Mouse (Mus musculus) cerebellum, postnatal 10 days (tissue): ENCODE measurements around the gene Slc18a2.

ENCODE experiments used
- DNase-seq, 2 experiments: peaks; one replicate each; pipeline ENCODE4 v3.0.0; 2021; ENCODE audit warnings: mixed read lengths in 2 of 2

Slc18a2 gene

DNA sequence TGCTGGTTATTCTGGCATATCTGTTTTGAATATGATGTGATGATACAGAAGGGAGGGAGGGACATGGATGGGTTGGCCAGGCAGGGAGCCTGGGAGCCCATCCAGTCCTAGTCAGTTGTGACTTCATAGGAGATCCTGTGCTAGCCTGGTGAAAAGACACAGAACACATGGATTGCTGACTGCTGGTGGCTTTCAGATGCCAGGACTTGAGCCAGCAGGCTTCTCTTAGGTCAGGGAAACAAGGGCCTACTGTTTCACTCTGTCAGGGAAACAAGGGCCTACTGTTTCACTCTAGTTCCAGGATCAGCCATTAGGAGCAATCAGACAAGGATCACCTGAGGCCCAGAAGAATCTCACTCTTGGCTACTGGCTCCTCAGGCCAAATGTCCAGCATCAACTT, 20.1 kb downstream of the Slc18a2 start:
- no peak for DNase-seq

DNA sequence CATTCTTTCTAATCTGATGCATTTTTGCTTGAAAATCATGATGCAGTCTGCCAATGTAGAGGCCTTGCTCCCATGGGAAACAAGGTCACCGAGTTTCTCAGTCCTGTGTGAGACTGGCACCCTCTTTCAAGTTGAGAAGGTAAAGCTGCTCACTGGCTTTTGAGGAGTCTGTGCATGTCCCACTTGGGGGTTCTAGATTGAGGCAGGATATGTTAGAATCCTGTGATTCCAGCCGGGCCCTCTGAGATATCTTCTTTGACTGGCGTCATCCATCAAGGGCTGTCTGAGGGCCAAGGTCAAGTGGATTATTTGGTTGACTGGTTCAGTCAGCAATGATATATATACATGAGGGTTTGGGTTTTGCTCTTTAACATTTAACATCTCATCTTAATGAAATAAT, 21.3 kb downstream of the Slc18a2 start:
- DNase-seq = no peak

DNA sequence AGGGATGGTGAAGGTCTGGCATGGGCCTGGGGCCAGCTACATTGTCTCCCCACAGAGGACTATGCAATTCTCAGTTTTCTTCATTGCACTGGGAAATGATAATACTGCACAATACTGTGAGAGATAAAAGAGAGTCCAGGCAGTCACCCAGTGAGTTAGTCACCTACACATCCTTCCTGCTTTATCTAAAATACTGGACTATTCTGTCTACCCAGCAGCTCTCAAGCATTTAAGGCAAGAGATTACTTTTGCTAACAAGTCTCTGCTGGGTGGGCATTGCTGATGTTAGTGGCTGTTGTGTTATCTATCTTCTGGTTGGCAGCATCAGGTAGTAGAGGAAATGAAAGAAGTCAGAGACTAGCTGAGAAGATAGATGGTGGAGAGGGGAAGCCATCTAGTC, 28.3 kb downstream of the Slc18a2 start:
- DNase-seq = no peak

DNA sequence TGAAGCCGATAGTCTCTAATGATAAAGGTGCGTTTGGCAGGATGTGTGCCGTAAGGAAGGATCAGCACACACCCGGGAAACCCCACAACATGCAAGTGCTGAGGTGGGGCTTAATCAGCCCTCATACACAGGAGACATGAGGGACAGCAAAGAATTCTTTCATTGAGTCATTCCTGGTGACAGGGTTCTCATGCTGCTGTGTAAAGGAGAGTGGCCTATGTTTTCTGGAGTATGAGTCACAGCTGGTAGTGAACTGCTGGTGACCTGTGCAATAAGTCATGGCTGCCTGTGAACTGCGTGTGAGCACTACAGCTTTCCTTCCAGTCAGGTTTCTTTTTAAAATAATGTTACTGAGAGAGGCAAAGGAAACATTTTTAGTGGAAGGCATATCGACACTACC, 29.1 kb downstream of the Slc18a2 start:
- DNase-seq = no peak

DNA sequence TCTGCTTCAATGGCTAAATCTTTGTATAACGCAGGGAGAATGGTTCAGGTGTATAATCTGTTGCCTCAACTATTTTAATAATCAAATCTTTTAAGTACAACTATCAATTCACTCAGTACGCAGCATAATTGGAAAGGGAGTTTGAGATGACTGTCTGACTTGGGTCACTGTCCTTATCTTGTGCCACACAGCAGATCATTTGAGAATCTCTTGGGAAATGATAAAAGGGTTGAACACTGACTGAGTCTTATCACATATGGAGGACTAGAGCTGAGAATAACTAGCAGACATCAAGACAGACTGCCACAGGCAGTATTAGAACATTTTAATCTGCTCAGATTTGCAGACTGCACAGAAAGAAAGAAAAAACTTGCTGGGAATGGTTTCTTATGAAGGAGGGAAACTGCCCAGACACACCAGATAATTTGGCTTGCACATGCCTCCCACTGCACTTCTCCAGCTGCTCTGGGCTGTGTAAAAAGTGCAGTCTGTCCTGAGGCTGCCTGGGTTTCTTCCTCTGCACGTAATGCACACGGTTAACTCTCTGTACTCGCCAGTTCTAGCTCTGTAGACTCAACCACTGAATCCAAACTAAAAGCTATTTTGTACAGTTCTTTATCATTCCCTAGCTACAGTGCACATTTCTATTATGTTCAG, 31.6 kb downstream of the Slc18a2 start:
- no peak for DNase-seq

DNA sequence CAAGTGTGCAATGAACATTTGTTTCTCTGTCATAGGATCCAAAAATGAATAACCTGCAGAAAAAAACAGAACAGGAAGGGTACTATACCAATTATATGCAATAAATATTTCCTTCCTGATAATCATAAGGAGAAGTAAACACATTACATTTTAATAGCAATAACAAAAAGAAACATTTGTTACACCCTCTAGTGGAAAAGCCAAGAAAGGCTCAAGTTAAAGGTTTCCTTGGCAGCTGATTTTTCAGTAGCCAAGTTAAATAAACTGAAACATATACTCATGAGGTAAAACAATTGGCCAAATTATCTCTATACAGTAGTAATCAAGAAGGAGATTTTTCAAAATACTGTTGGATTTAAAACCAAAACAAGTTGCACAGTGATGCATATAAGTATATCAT, 54.6 kb downstream of the Slc18a2 start:
- DNase-seq = no peak

DNA sequence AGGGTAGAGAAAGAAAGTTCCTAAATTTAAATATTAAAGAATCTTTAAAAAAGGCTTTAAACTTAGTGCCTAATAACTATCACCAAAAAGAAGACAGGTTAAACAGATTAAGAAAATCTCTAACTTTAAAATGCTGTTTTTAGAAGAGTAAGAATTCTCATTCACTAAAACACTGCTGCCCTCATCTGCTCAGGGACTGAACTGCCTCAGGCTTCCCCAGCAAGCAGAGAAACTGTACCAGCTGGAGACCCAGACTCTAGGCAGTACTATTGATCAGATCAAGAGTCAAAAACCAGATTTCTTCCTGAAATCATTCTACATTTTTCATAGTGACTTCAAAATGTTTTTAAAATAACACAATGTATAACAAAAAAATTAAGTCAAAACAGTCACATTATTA, 55.9 kb downstream of the Slc18a2 start:
- DNase-seq = peak; percentile 49 to 58

DNA sequence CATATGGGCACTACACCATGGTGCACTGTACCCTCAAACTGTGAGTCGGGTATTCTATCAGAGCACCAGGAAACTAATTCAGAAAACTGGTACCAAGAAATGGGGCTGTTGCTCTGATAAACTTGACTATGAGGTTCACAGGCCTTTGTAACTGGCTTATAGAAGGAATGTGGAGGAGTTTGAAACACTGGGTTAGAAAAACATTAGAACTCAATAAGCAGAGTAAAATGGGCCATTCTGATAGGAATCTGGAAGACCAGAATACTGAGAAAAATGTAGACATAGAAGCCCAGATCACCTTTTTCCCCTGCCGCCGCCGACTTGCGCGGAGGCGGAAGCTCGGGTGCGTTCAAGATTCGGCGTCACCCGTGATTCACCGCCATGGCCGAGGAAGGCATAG, 61.3 kb downstream of the Slc18a2 start, which contains the start of gene Rps12-ps3:
Gene Rps12-ps3 (plus strand): TSS at position 301 of the 400 bp plus-strand sequence.
- DNase-seq = no peak

DNA sequence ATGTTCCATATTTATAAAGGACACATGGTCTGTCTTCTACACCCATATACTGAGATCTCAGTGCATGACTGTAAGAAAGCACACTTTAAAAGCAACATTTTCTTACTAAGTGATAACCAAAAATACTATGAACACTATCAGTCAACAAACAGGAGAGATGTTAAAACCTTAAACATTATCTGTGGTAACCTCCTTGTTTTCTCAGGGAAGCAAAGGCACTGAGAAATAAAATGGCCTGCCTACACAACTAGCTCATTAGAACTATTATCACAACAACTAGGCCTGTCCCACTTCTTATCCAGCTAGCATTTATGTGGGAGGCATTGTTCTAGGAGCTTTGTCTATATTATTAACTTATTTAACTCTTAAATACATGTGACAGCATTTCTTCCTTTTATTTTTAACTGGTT, 70.1 kb downstream of the Slc18a2 start:
- no peak for DNase-seq

DNA sequence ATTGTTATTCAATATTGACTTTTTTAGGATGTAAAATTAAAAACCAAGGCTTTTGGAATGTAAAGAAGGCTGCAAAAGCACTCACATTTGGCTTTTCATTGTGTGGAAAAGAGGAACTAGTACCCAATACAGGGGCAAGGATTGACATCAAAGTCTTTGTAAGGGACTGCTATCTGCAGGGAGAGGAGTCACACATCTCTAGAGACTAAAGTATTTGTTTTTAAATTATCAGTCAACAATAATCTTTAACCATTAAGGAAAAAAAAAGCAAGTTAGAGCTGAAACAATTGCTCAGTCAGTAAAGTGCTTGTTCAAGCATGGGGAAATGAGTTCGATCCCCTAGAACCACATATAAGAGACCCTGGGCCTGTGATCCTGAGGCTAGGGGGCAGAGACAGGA, 76.0 kb downstream of the Slc18a2 start:
- no peak for DNase-seq

DNA sequence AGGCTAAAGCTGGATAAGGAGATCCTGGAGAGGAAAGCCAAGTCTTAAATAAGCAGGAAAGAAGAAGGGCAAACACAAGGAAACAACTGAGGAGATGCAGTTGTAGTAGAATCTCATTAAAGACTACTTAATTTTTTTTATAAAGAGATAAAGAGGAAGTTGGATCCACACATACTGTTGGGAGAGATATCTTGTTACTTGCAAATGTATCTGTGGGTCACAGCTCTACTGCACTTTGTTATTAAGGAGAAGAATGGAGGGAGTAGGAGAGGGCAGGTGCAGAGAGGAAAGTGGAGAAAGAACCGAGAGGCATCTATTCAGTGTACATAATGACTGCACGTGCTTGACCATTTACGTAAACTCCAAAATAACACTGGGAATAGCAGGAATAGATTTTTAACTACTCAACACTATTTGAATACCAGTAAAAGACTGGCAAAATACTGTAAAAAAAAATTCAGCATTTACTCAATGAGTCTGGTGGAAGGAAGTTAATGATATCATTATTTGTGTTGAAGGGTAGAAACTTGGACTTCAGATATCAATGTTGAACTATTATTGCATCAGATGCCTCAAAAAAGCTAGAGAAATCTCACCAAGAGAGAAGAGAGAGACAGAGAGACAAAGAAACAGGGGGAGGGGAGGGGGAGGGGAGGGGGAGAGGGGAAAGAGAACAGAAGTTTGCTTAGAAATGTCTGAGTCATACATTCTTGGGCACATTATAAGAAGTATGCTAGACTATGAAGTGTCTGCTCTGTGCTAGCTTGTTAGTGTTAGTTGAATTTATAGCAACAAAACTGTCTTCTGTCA, 77.4 kb downstream of the Slc18a2 start:
- no peak for DNase-seq

DNA sequence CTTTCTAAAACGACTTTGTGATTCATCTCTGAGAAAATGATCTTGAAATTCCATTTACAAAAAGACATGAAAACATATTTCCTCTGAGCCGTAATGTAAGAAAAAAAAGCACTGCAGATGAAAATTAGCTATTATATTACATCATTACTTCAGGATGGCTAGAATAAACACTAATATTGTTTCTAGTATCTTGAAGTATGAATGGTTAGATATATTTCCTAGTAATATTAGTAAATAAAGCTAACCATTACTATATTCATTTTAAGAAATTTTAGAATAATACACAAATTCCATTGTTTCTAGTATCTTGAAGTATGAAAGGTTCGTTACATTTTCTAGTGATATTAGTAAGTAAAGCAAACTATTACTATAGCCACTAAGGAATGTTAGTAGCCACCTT, 79.2 kb downstream of the Slc18a2 start:
- no peak for DNase-seq

DNA sequence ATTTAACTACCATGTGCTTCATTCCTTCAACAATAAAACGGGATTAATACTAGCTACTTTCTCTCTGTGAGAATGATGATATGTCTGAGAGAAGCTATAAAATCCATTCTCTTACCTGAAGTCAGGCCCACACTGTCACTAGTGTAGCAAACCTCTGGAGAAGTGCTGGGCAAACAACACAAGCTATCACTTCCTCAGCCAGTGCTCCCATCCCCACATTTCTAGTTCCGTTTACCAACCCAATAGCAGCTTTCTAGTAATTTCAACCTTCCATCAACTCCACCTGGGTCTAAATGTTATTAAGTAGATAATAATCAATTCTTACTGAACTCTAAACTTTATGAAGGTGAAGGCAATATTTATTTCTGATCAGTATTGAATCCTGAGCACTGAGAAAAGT, 82.3 kb downstream of the Slc18a2 start:
- DNase-seq = no peak

DNA sequence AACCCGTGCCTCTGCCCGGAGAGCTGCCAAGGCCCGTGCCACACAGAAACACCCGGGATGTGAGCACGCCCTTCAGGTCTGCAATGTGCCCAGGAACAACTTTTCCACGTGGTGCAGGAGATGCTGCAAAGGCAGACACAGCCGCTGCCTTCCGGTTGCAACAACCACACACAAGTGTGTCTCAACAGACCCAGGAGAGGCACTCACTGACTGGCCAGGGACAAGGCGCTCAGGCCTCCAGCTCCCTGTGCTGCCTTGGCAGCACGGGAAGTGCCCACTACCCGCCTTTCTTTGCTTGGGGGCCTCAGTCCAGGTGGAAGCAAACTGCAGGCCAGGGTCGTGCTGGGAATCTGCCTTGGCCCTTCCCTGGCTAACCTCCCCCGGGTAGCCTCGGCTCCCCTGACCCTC, 83.6 kb downstream of the Slc18a2 start:
- DNase-seq = peak; percentile 46 to 49

DNA sequence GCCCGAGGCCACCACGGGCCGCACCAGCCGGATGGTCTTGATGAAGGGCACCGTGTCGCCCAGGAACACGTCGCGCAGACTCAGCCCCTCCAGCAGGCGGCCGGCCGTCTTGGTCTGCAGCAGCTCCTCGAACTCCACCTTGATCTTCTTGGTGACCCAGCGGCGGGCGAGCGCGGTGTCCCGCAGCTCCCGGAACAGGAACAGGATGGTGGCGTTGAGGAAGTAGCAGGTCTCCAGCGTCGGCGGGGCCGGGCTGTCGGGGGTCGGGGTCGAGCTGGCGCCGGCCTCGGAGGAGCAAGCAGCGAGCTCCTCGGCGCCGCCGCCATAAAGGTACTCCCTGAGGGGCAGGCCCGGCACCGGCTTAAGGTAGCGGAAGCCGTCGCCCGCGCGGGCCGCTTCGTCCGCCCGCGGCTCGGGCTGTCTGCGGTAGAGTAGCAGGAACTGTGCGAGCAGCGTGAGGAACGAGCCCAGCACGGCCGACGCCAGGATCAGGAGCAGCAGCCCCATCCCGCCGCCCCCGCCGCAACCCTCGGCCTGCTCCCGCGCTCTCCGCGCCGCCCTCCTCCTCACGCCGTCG, 84.5 kb downstream of the Slc18a2 start:
- DNase-seq = peak; percentile 68 to 72
